Comparison of ENCODE assay signal across 16 mouse cellular contexts in the genomic region with DNA sequence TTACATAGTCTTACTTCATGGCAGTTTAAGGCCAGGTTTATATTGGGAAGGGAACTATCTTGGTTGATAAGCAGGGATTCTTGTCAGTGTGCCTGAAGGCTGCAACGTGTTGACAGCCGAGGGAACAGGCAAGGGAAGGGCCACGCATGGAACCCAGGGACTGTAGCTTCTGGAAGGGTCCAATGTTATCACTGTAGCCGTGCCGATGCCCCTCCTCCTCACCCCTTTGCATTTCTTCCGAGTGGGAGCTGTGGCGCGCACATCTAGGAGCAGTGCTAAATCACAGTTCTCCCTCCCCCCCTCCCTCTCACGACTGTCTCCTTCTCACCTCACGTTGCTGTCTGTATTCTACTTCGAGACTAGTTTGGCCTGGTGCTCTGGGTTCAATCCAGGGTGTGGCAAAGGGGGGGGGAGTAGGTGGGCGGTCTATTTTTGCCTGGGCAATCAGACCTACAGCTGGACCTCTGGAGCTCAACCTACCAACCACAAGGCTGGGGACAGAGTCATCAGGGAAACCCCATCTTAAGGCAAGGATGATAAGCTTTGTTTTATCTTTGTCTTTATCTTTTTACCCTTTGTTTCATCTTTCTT. TPM values are rescaled to one million over a fixed set of nuclear protein-coding genes. Genes with fewer than 3 reads are reported as not detected.
DNase-seq lines count a peak whose midpoint lies in the region; ATAC-seq lines count a peak whose summit lies in the region.
"Had no signal": no experiment of that assay in that cellular context is flagged by ENCODE, and none has a peak within 500 bp of the region (broad histone marks: within the 10 kb centered on the region; RNA-seq: fewer than 3 reads in every experiment).

No protein-coding gene starts in this region.

- DNase-seq in forebrain, embryonic 11.5 days (ENCODE audit: low spot score) = no peak
- peak; percentile 97 for DNase-seq in heart, adult 11 months
- peak; percentile 46 for DNase-seq in heart, postnatal 4 days
- no peak for DNase-seq in kidney, adult 9 months
- no peak for DNase-seq in liver
- DNase-seq: forebrain, postnatal 0 days; thymus, adult 2 months had no signal

- peak; percentile 10; the same call in 1 of the 2 replicates for ATAC-seq in forebrain, embryonic 16.5 days
- ATAC-seq in forebrain, embryonic 11.5 days (replicated peaks; ENCODE audit: low FRiP score) = no peak
- ATAC-seq in heart, embryonic 13.5 days (ENCODE audit: extremely low read depth, insufficient number of reproducible peaks, low FRiP score, low TSS enrichment) = peak; percentile 64; the same call in 1 of the 2 replicates
- no peak for ATAC-seq in kidney, embryonic 14.5 days (ENCODE audit: low FRiP score, low TSS enrichment)
- ATAC-seq: intestine, embryonic 16.5 days had no signal

- no peak overlapping the region for H3K4me3 ChIP-seq in forebrain, embryonic 16.5 days (replicated peaks; ENCODE audit: low read length)
- H3K4me3 ChIP-seq in forebrain, embryonic 11.5 days (ENCODE audit: low read depth, low read length) = no peak overlapping the region
- H3K4me3 ChIP-seq in heart, embryonic 13.5 days = no peak overlapping the region
- no peak overlapping the region for H3K4me3 ChIP-seq in kidney, embryonic 14.5 days (ENCODE audit: low read length)
- H3K4me3 ChIP-seq: megakaryocyte, embryonic 14.5 days; neural tube, embryonic 13.5 days had no signal

- WGBS in forebrain, embryonic 16.5 days = 86% methylated on average over 12 of the region's 12 CpGs
- 91% methylated on average over 12 of the region's 12 CpGs for WGBS in forebrain, embryonic 11.5 days
- WGBS in heart, embryonic 13.5 days = 15% methylated on average over 12 of the region's 12 CpGs
- WGBS in kidney, embryonic 14.5 days = 76% methylated on average over 12 of the region's 12 CpGs

- no peaks in the 10 kb centered on the region for H3K36me3 ChIP-seq in forebrain, embryonic 16.5 days (ENCODE audit: control insufficient read depth, insufficient read depth)
- no peaks in the 10 kb centered on the region for H3K36me3 ChIP-seq in forebrain, embryonic 11.5 days (ENCODE audit: control insufficient read depth, insufficient read depth, low read length)
- H3K36me3 ChIP-seq in heart, embryonic 13.5 days = no peaks in the 10 kb centered on the region
- no peaks in the 10 kb centered on the region for H3K36me3 ChIP-seq in kidney, embryonic 14.5 days (ENCODE audit: control insufficient read depth, insufficient read depth, low read length)
- H3K36me3 ChIP-seq: neural tube, embryonic 13.5 days had no signal

- H3K9me3 ChIP-seq in forebrain, embryonic 16.5 days (ENCODE audit: control insufficient read depth, low read length) = no peaks in the 10 kb centered on the region
- no peaks in the 10 kb centered on the region for H3K9me3 ChIP-seq in forebrain, embryonic 11.5 days (ENCODE audit: control insufficient read depth, low read length)
- no peaks in the 10 kb centered on the region for H3K9me3 ChIP-seq in heart, embryonic 13.5 days
- no peaks in the 10 kb centered on the region for H3K9me3 ChIP-seq in kidney, embryonic 14.5 days (ENCODE audit: control insufficient read depth, low read length)
- H3K9me3 ChIP-seq: neural tube, embryonic 13.5 days had no signal

- no peak overlapping the region for H3K27ac ChIP-seq in forebrain, embryonic 16.5 days (ENCODE audit: low read length)
- no peak overlapping the region for H3K27ac ChIP-seq in forebrain, embryonic 11.5 days (ENCODE audit: low read depth, low read length)
- peak overlapping the region; percentile 86 for H3K27ac ChIP-seq in heart, embryonic 13.5 days (replicated peaks)
- H3K27ac ChIP-seq in kidney, embryonic 14.5 days (ENCODE audit: low read depth, low read length) = no peak overlapping the region

- H3K4me1 ChIP-seq in forebrain, embryonic 16.5 days (replicated peaks; ENCODE audit: control insufficient read depth, insufficient read depth, low read length) = peaks cover 6% of the 10 kb centered on the region; the same call in 1 of the 2 replicates
- H3K4me1 ChIP-seq in forebrain, embryonic 11.5 days (replicated peaks; ENCODE audit: control insufficient read depth, insufficient read depth, low read length) = no peaks in the 10 kb centered on the region
- peaks cover 77% of the 10 kb centered on the region for H3K4me1 ChIP-seq in heart, embryonic 13.5 days
- no peaks in the 10 kb centered on the region for H3K4me1 ChIP-seq in kidney, embryonic 14.5 days (ENCODE audit: control insufficient read depth, insufficient read depth, low read length)
- H3K4me1 ChIP-seq: megakaryocyte, embryonic 14.5 days had no signal

- H3K9ac ChIP-seq in forebrain, embryonic 16.5 days (replicated peaks; ENCODE audit: low read depth, low read length) = no peak overlapping the region
- no peak overlapping the region for H3K9ac ChIP-seq in forebrain, embryonic 11.5 days (ENCODE audit: low read length)
- H3K9ac ChIP-seq in heart, embryonic 13.5 days = no peak overlapping the region
- no peak overlapping the region for H3K9ac ChIP-seq in kidney, embryonic 14.5 days (ENCODE audit: low read depth, low read length)
- H3K9ac ChIP-seq: forebrain, postnatal 0 days; lung, embryonic 14.5 days; neural tube, embryonic 13.5 days had no signal

- no peak overlapping the region for H3K4me2 ChIP-seq in forebrain, embryonic 16.5 days (ENCODE audit: low read length)
- H3K4me2 ChIP-seq in forebrain, embryonic 11.5 days (ENCODE audit: low read depth, low read length, severe bottlenecking) = no peak overlapping the region
- H3K4me2 ChIP-seq in heart, embryonic 13.5 days = peak overlapping the region; percentile 45
- H3K4me2 ChIP-seq in kidney, embryonic 14.5 days (replicated peaks; ENCODE audit: low read depth, low read length) = no peak overlapping the region
- H3K4me2 ChIP-seq: lung, embryonic 14.5 days; neural tube, embryonic 13.5 days had no signal

- H3K27me3 ChIP-seq in forebrain, embryonic 16.5 days (replicated peaks; ENCODE audit: control insufficient read depth, insufficient read depth, low read length) = no peaks in the 10 kb centered on the region
- H3K27me3 ChIP-seq in forebrain, embryonic 11.5 days (ENCODE audit: control insufficient read depth, insufficient read depth, low read length) = no peaks in the 10 kb centered on the region
- H3K27me3 ChIP-seq in heart, embryonic 13.5 days (replicated peaks) = no peaks in the 10 kb centered on the region
- no peaks in the 10 kb centered on the region for H3K27me3 ChIP-seq in kidney, embryonic 14.5 days (ENCODE audit: control insufficient read depth, insufficient read depth, low read length)
- H3K27me3 ChIP-seq: CH12.LX; megakaryocyte, embryonic 14.5 days; neural tube, embryonic 13.5 days had no signal

RNA-seq across cellular contexts. Expression of gene Ppp1r14c, which starts 29.6 kb away (rescaled TPM):
- 56.5 and 64.0 TPM in 2 replicates for polyA plus RNA-seq in forebrain, embryonic 16.5 days (2015; fragmentation: Nextera tagmentation; extraction: Ambion mirVana)
- polyA plus RNA-seq in forebrain, embryonic 11.5 days (2014; fragmentation: Nextera tagmentation; extraction: Ambion mirVana) = 2.0 and 2.4 TPM in 2 replicates
- polyA plus RNA-seq in heart, embryonic 13.5 days (2015; fragmentation: Nextera tagmentation; extraction: Ambion mirVana) = 189 and 199 TPM in 2 replicates
- total RNA-seq in heart, postnatal 4 days (2021) = 100 to 1,000 TPM; 269 to 291 TPM
- 3.6 and 5.0 TPM in 2 replicates for polyA plus RNA-seq in kidney, embryonic 14.5 days (2014; fragmentation: Nextera tagmentation; extraction: Ambion mirVana)
- total RNA-seq: CH12.LX; liver, adult 2 months had no signal
- polyA plus RNA-seq: liver, adult 2 months had no signal

Comparison
In these comparisons a context has a peak if more than half of its experiments do, and no peak if none do; other contexts are left out.
1. ATAC-seq: peak in forebrain, embryonic 16.5 days (single experiment) and heart, embryonic 13.5 days (single experiment); none in forebrain, embryonic 11.5 days (single experiment) and kidney, embryonic 14.5 days (single experiment).
2. DNase-seq: peak in heart, adult 11 months (single experiment) and heart, postnatal 4 days (single experiment); none in forebrain, embryonic 11.5 days (single experiment), kidney, adult 9 months (single experiment) and liver (single experiment).